Mouse (Mus musculus) neural tube, embryonic 10.5 days (tissue): ENCODE data around the gene Fam208b.
"Not testable (repeated sequence)": the region's sequence is repeated elsewhere in the genome, so short reads cannot be mapped to it uniquely, and the experiment has no call there.

ENCODE experiments used
- DNase-seq: peaks from one replicate; pipeline ENCODE4 v3.0.0-alpha.2; 2017; ENCODE audit warnings: low spot score; ENCODE audit errors: extremely low spot score

Gene Fam208b

GRCm38 (mm10) chr13:3563953-3564352 lies 47.0 kb downstream of the Fam208b start:
- DNase-seq, result no peak

GRCm38 (mm10) chr13:3563130-3563529 lies 47.8 kb downstream of the Fam208b start:
- DNase-seq, result no peak

GRCm38 (mm10) chr13:3547856-3548255 lies 63.1 kb downstream of the Fam208b start:
- DNase-seq, result no peak

GRCm38 (mm10) chr13:3547410-3547809 lies 63.5 kb downstream of the Fam208b start:
- no peak for DNase-seq

GRCm38 (mm10) chr13:3544925-3545324 lies 66.0 kb downstream of the Fam208b start:
- DNase-seq, result no peak

GRCm38 (mm10) chr13:3544077-3544874 lies 66.6 kb downstream of the Fam208b start:
- no peak for DNase-seq

- no peak for DNase-seq
These were observed 69.6 kb downstream of the Fam208b start for GRCm38 (mm10) chr13:3541159-3541782.

GRCm38 (mm10) chr13:3540166-3540565 lies 70.7 kb downstream of the Fam208b start:
- DNase-seq, result no peak

GRCm38 (mm10) chr13:3538969-3539562 lies 71.8 kb downstream of the Fam208b start:
- DNase-seq, result peak; percentile 22

- DNase-seq, result peak; percentile 81
These were observed 72.5 kb downstream of the Fam208b start for GRCm38 (mm10) chr13:3538223-3538968.

- DNase-seq, result peak; percentile 92
These were observed 73.2 kb downstream of the Fam208b start, which contains the start of gene Gdi2 for GRCm38 (mm10) chr13:3537594-3538222. Gene Gdi2 (plus strand): TSS chr13:3538063.

GRCm38 (mm10) chr13:3534146-3534545 lies 76.8 kb downstream of the Fam208b start:
- DNase-seq, result no peak

- no peak for DNase-seq
These were observed 78.5 kb downstream of the Fam208b start for GRCm38 (mm10) chr13:3532451-3532850.

- DNase-seq, result no peak
These were observed 79.1 kb downstream of the Fam208b start for GRCm38 (mm10) chr13:3531692-3532320.

- DNase-seq, result not testable (repeated sequence)
These were observed 79.7 kb downstream of the Fam208b start for GRCm38 (mm10) chr13:3531176-3531575.

- no peak for DNase-seq
These were observed 80.5 kb downstream of the Fam208b start for GRCm38 (mm10) chr13:3530451-3530850.

GRCm38 (mm10) chr13:3526328-3526727 lies 84.6 kb downstream of the Fam208b start:
- DNase-seq, result no peak

- DNase-seq, result no peak
These were observed 85.3 kb downstream of the Fam208b start for GRCm38 (mm10) chr13:3525611-3526051.

- no peak for DNase-seq
These were observed 87.0 kb downstream of the Fam208b start for GRCm38 (mm10) chr13:3523946-3524345.

GRCm38 (mm10) chr13:3523459-3523858 lies 87.4 kb downstream of the Fam208b start:
- DNase-seq, result no peak

GRCm38 (mm10) chr13:3519994-3520393 lies 90.9 kb downstream of the Fam208b start:
- DNase-seq, result not testable (repeated sequence)
